Mouse (Mus musculus) lung, adult 2 months (tissue): ENCODE measurements at regions not wholly inside any gene's neighbourhood (a gene's known extent, or its start where the extent isn't known, plus 50 kb on each side); places are given as distances from the start of the nearest gene placed in this dataset.

Source experiments
- DNase-seq: peaks from one replicate; pipeline ENCODE4 v3.0.0; 2022
- H3K4me1 ChIP-seq: fragments of 200-500 bp; 2 replicates; pipeline ENCODE4 v1.6.1; 2011; ENCODE audit warnings: low read length; ENCODE audit not compliant: control insufficient read depth, insufficient read depth
- H3K4me3 ChIP-seq: fragments of 200-500 bp; replicated peaks from 2 replicates; pipeline ENCODE3; 2011; ENCODE audit warnings: low read depth, mild to moderate bottlenecking, control low read depth, low read length; ENCODE audit errors: extremely low read depth
- CTCF ChIP-seq: fragments of 200-500 bp; IDR thresholded peaks from 2 replicates; pipeline ENCODE4 v1.5.1; 2011; ENCODE audit warnings: mild to moderate bottlenecking, low read length, control low read depth; ENCODE audit not compliant: insufficient read depth
- POLR2A ChIP-seq: fragments of 200-500 bp; IDR thresholded peaks from 2 replicates; pipeline ENCODE4 v1.6.1; 2011; ENCODE audit warnings: low read depth, mild to moderate bottlenecking, control low read depth, low read length, borderline replicate concordance; ENCODE audit errors: extremely low read depth
- WGBS: fragments of 180-500 bp; shearing (Covaris S2); methylation state at CpG from one replicate; pipeline ENCODE4 v1.1.7; 2018; 5-methylcytosine and 5-hydroxymethylcytosine counted together

DNA sequence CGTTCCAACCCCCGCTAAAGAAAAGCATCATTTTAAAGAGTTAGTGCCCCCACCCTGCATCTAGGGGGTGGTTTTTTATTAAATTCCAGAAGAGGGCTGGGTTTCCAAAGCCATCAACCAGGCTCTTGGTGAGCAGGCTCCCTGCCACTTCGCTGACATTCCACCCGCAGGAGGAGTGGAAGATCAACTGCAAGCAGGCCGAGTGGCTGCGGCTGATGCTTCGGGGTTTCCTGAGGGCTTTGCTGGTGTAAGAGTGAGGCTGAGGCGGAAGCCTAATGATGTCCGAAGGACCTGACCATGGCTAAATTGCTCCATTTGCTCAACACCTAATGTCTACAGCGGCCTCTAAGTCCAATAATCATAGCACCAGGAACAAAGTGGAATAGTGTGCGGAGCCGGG, 118.0 kb downstream of the Tmem30b start:
- Histone ChIP-seq H3K4me3 (no peak overlapping the region), H3K4me1 (no peaks in the 10 kb centered on the region)
- WGBS = 59% methylated on average over 12 of the region's 12 CpGs
- no peak for DNase-seq
- TF ChIP-seq POLR2A (no peak), CTCF (no peak)

DNA sequence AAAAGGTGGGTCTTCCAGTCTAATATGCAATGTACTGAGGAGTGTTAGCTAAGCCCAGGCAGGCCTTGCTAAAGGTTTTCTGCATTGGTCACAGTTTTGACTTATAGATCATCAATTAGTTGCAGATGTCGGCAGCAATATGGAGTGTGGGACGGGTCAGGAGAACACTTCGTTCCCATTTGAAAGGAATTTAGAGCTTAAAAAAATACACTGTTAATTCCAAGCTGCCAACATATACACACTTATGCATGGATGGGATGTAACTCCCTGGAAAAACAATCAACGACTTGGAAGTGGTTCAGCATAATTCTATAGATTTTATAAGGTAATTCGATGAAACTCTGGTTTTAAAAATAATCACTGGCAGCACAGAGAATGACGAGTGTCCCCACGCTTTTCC, 121.4 kb downstream of the Tmem30b start:
- no peak for DNase-seq
- no peaks in the 10 kb centered on the region for H3K4me1 ChIP-seq
- no peak for TF ChIP-seq CTCF
- no peak for TF ChIP-seq POLR2A

DNA sequence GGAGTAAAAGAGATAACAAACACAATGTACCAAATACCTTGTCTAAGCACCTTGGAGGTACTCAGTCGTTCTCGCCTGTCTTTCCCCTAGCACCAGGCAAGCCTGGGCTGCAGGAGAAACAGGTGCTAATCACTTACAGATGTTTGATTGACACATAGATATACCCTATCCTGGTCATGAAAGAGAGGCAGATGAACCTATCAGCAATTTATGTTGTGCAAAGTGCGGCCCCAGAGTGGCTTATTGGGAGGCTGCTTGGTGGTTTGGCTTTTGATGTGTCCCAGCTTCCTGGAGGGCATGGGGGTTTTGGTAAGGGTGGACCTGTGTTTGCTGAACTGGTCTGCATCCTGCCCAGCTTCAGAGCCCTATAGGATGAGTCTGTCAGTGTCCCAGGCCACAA, 129.1 kb downstream of the Tmem30b start:
- H3K4me3 ChIP-seq = no peak overlapping the region
- no peaks in the 10 kb centered on the region for H3K4me1 ChIP-seq
- TF ChIP-seq POLR2A (no peak), CTCF (no peak)
- WGBS = 82% methylated on average over 3 of the region's 3 CpGs
- no peak for DNase-seq

More for the DNA sequence above, 121.4 kb downstream of the Tmem30b start:
- 86% methylated on average over 7 of the region's 7 CpGs for whole genome bisulfite sequencing
- no peak overlapping the region for H3K4me3 ChIP-seq

DNA sequence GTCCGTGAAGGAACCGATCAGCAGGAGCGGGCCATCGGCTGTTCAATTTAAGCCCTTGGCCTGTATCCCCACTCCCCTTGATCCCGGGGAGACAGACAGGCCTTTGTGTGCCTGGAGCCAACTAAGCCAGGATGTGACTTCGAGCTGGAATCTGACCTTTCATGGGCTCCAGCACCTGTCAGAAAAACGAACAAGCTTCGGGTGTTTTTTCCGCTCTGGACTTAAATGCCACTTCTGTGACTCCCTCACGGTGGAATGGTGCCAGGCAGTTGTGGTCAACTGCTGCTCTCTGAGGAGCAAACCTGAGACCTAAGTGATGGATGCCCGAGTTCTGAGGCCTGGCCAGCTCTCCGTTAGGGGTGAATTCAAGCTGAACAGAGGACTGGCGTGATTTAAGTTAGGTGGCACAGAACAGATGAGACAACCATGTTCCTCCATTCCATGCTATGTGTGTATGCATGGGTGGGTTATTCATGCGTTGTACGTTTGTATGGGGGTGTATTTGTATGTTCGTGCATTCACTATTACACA, 129.8 kb downstream of the Tmem30b start:
- TF ChIP-seq CTCF (no peak), POLR2A (no peak)
- 60% methylated on average over 16 of the region's 16 CpGs for WGBS
- H3K4me3 ChIP-seq = no peak overlapping the region
- no peak for DNase-seq
- no peaks in the 10 kb centered on the region for H3K4me1 ChIP-seq

DNA sequence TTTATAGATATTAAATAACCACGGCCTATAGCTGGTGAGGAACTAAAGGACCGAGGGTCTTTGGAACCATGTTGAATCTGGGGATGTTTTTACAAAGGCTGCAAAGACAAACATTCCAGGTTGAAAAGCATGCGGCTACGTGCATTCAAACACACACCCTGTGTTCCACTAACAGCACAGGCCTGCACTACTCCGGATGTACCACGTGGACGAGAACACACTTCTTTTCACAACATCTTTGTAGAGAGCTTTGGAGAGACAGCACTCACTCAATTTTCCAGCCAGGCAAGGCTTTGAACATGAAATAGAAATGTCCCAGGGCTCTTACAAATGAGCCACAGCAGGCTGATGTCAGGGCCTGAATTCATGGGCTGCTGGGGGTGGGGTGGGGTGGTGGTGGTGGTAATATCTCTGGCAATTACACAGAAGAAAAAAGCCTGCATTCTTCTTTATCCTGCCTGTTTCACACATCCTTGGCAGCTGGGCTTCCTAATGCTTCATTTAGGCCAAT, 129.3 kb downstream of the Slc38a6 start:
- no peak for TF ChIP-seq CTCF
- no peak for TF ChIP-seq POLR2A
- no peaks in the 10 kb centered on the region for H3K4me1 ChIP-seq
- WGBS = 72% methylated on average over 7 of the region's 7 CpGs

DNA sequence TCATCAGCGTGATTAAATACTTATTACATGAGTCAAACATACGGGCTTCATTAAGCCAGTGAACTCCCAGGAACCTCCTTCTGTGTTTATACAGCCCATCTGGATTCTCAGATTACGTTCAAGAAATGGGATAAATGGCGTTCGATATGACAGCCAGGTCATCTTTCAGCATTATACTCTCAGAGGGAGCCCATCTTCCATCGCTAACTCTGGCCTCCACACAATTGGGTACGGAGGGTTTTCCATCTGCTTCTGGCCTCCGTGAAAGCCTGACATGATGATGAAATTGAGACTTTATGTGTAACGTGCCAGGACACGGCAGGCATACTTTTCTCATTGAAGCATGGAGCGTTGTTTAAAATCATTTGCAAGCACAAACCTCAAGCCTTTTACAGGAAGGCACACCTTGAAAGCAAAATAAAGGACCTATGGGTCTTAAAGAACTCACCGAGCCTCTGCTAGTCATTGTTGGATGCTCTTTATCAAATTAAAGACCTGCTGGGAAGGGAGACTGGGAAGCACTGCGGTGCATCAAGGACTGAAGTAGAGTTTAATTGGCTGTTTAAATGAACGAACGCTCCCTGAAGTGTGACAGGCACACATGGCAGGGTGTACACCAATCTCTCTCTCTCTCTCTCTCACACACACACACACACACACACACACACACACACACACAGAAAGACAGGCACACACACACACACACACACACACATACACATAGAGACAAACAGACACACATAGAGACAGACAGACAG, 127.0 kb downstream of the Slc38a6 start:
- Histone ChIP-seq H3K4me1 (no peaks in the 10 kb centered on the region), H3K4me3 (no peak overlapping the region)
- 58% methylated on average over 15 of the region's 15 CpGs for WGBS
- no peak for DNase-seq
- no peak for TF ChIP-seq CTCF
- TF ChIP-seq POLR2A = no peak

More for the DNA sequence above, 129.3 kb downstream of the Slc38a6 start:
- no peak for DNase-seq
- H3K4me3 ChIP-seq = no peak overlapping the region

DNA sequence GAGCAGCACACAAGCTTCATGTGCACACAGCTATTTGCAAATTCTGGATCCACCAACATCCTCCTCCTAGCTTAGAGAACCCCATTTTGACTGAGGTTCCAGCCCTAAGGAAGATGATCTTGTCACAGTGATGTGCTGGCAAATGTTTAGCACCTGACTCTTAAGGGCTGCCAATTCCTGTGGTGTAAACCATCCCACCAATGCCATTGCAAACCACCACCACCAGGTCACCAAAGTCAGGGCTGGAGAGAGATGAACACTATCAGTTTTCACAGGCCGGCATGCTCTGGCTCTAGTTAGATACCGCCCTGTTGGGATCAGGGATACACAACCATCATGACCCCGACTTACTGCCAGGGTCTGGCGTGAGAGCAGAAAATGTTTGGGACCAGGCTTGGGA, 125.9 kb downstream of the Slc38a6 start:
- TF ChIP-seq CTCF (no peak), POLR2A (no peak)
- Histone ChIP-seq H3K4me3 (no peak overlapping the region), H3K4me1 (no peaks in the 10 kb centered on the region)
- WGBS = 85% methylated on average over 4 of the region's 4 CpGs
- DNase-seq = no peak

DNA sequence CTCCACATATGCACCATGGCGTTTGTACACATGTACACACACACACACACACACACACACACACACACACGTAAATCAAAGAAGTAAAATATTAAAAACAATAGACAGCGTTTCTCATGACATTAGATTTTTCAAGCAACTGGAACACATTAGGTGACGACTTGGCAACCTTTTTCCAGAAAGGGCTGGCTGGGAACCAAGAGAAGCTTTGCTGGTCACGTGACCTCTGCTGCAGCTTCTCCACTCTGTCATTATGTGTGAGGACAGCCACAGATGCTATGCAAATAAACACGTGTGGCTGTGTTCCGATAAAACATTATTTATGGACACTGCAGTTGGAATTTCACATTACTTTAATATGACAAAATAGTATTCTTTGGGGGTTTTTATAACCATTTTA, 124.3 kb downstream of the Slc38a6 start:
- Histone ChIP-seq H3K4me1 (no peaks in the 10 kb centered on the region), H3K4me3 (no peak overlapping the region)
- TF ChIP-seq POLR2A (no peak), CTCF (no peak)
- no peak for DNase-seq
- 37% methylated on average over 7 of the region's 7 CpGs for WGBS

DNA sequence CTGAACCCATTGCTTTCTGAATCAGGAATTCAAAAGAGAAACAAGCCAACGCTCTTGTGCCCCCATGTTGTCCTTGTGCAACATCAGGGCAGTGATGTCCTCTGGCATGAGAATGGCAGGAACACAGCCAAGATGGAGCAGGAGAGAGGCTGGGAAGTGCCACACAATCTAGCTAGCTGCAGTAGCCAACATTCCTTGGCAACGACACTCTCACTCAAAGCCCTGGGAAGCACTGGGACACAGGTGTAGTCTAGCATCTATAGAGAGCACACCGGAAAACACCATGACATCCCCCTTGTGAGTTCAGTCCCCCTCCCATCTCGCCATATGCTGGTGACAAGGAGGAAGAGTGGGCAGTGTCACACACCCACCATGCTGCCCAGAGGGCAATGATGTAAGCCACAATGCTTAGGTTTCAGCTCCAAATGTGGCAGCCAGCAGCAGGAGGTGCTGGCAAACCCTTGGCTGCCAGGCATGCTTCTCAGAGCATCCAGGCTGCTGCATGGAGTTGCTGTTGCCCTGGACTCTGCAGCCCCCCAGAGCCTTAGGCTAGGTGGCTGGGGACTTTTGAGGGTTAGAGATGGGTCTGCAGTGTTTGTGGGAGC, 123.0 kb downstream of the Slc38a6 start:
- TF ChIP-seq POLR2A (no peak), CTCF (no peak)
- no peaks in the 10 kb centered on the region for H3K4me1 ChIP-seq
- no peak for DNase-seq
- WGBS = 77% methylated on average over 4 of the region's 4 CpGs
- H3K4me3 ChIP-seq = no peak overlapping the region
